Mouse (Mus musculus): ENCODE measurements at regions not wholly inside any gene's neighbourhood (a gene's known extent, or its start where the extent isn't known, plus 50 kb on each side); places are given as distances from the start of the nearest gene placed in this dataset.
A peak's percentile ranks its signal among the peaks of the same experiment; 100 is the strongest.

- WGBS (ENCODE audit: insufficient replicate concordance), result 42% methylated on average over 1 of the region's 1 CpGs
- Histone ChIP-seq H3K36me3 (ENCODE audit: control insufficient read depth, insufficient read depth) (no peaks in the 10 kb centered on the region), H3K4me1 (ENCODE audit: control insufficient read depth, low read depth, low read length) (peaks cover 3% of the 10 kb centered on the region), H3K9ac (ENCODE audit: low read depth, low read length) (no peak overlapping the region), H3K27ac (ENCODE audit: low read length) (no peak overlapping the region), H3K27me3 (ENCODE audit: control insufficient read depth, insufficient read depth, low read depth, low read length) (no peaks in the 10 kb centered on the region), H3K9me3 (replicated peaks; ENCODE audit: control insufficient read depth, low read length) (no peaks in the 10 kb centered on the region), H3K4me2 (ENCODE audit: low read depth, low read length) (no peak overlapping the region), H3K4me3 (ENCODE audit: low read depth, low read length) (no peak overlapping the region)
- peak; percentile 55 for ATAC-seq (ENCODE audit: low read depth)
These were observed 118.1 kb downstream of the Ets2 start for GRCm38 (mm10) chr16:95820013-95820412.

- Histone ChIP-seq H3K4me1 (ENCODE audit: control insufficient read depth, low read depth, low read length) (no peaks in the 10 kb centered on the region), H3K27ac (ENCODE audit: low read length) (no peak overlapping the region), H3K4me3 (ENCODE audit: low read depth, low read length) (no peak overlapping the region), H3K36me3 (ENCODE audit: control insufficient read depth, insufficient read depth) (no peaks in the 10 kb centered on the region), H3K9me3 (replicated peaks; ENCODE audit: control insufficient read depth, low read length) (no peaks in the 10 kb centered on the region), H3K27me3 (ENCODE audit: control insufficient read depth, insufficient read depth, low read depth, low read length) (no peaks in the 10 kb centered on the region), H3K9ac (ENCODE audit: low read depth, low read length) (no peak overlapping the region), H3K4me2 (ENCODE audit: low read depth, low read length) (no peak overlapping the region)
- 84% methylated on average over 13 of the region's 13 CpGs for WGBS (ENCODE audit: insufficient replicate concordance)
- ATAC-seq (ENCODE audit: low read depth), result no peak
These were observed 114.1 kb downstream of the Ets2 start for GRCm38 (mm10) chr16:95815966-95816365.

- Histone ChIP-seq H3K9me3 (replicated peaks; ENCODE audit: control insufficient read depth, low read length) (no peaks in the 10 kb centered on the region), H3K4me3 (ENCODE audit: low read depth, low read length) (no peak overlapping the region), H3K4me2 (ENCODE audit: low read depth, low read length) (no peak overlapping the region), H3K36me3 (ENCODE audit: control insufficient read depth, insufficient read depth) (no peaks in the 10 kb centered on the region), H3K4me1 (ENCODE audit: control insufficient read depth, low read depth, low read length) (no peaks in the 10 kb centered on the region), H3K27me3 (ENCODE audit: control insufficient read depth, insufficient read depth, low read depth, low read length) (no peaks in the 10 kb centered on the region), H3K9ac (ENCODE audit: low read depth, low read length) (no peak overlapping the region), H3K27ac (ENCODE audit: low read length) (no peak overlapping the region)
- no peak for ATAC-seq (ENCODE audit: low read depth)
- 60% methylated on average over 6 of the region's 6 CpGs for WGBS (ENCODE audit: insufficient replicate concordance)
These were observed 113.4 kb downstream of the Ets2 start for GRCm38 (mm10) chr16:95815206-95815731.

- ATAC-seq (ENCODE audit: low read depth), result no peak
- H3K4me1 ChIP-seq (ENCODE audit: control insufficient read depth, low read depth, low read length), result no peaks in the 10 kb centered on the region
These were observed 112.7 kb downstream of the Ets2 start for GRCm38 (mm10) chr16:95814513-95815118.

GRCm38 (mm10) chr16:95811092-95811491, 109.2 kb downstream of the Ets2 start:
- no peak overlapping the region for H3K4me3 ChIP-seq (ENCODE audit: low read depth, low read length)
- ATAC-seq (ENCODE audit: low read depth), result no peak

More at GRCm38 (mm10) chr16:95814513-95815118, 112.7 kb downstream of the Ets2 start:
- no peak overlapping the region for H3K4me2 ChIP-seq (ENCODE audit: low read depth, low read length)
- no peak overlapping the region for H3K4me3 ChIP-seq (ENCODE audit: low read depth, low read length)
- no peak overlapping the region for H3K9ac ChIP-seq (ENCODE audit: low read depth, low read length)
- no peaks in the 10 kb centered on the region for H3K9me3 ChIP-seq (replicated peaks; ENCODE audit: control insufficient read depth, low read length)
- H3K27ac ChIP-seq (ENCODE audit: low read length), result no peak overlapping the region
- WGBS (ENCODE audit: insufficient replicate concordance), result 54% methylated on average over 9 of the region's 9 CpGs
- no peaks in the 10 kb centered on the region for H3K36me3 ChIP-seq (ENCODE audit: control insufficient read depth, insufficient read depth)
- H3K27me3 ChIP-seq (ENCODE audit: control insufficient read depth, insufficient read depth, low read depth, low read length), result no peaks in the 10 kb centered on the region

GRCm38 (mm10) chr16:95809127-95809876, 107.4 kb downstream of the Ets2 start:
- WGBS (ENCODE audit: insufficient replicate concordance), result 72% methylated on average over 21 of the region's 21 CpGs
- H3K4me2 ChIP-seq (ENCODE audit: low read depth, low read length), result no peak overlapping the region
- no peak overlapping the region for H3K4me3 ChIP-seq (ENCODE audit: low read depth, low read length)
- no peaks in the 10 kb centered on the region for H3K27me3 ChIP-seq (ENCODE audit: control insufficient read depth, insufficient read depth, low read depth, low read length)
- ATAC-seq (ENCODE audit: low read depth), result no peak
- no peak overlapping the region for H3K9ac ChIP-seq (ENCODE audit: low read depth, low read length)
- H3K4me1 ChIP-seq (ENCODE audit: control insufficient read depth, low read depth, low read length), result no peaks in the 10 kb centered on the region
- H3K27ac ChIP-seq (ENCODE audit: low read length), result no peak overlapping the region
- H3K36me3 ChIP-seq (ENCODE audit: control insufficient read depth, insufficient read depth), result no peaks in the 10 kb centered on the region
- H3K9me3 ChIP-seq (replicated peaks; ENCODE audit: control insufficient read depth, low read length), result no peaks in the 10 kb centered on the region

More at GRCm38 (mm10) chr16:95811092-95811491, 109.2 kb downstream of the Ets2 start:
- no peak overlapping the region for H3K9ac ChIP-seq (ENCODE audit: low read depth, low read length)
- WGBS (ENCODE audit: insufficient replicate concordance), result 54% methylated on average over 6 of the region's 6 CpGs
- H3K4me2 ChIP-seq (ENCODE audit: low read depth, low read length), result no peak overlapping the region
- no peaks in the 10 kb centered on the region for H3K4me1 ChIP-seq (ENCODE audit: control insufficient read depth, low read depth, low read length)
- no peaks in the 10 kb centered on the region for H3K27me3 ChIP-seq (ENCODE audit: control insufficient read depth, insufficient read depth, low read depth, low read length)
- H3K27ac ChIP-seq (ENCODE audit: low read length), result no peak overlapping the region
- no peaks in the 10 kb centered on the region for H3K36me3 ChIP-seq (ENCODE audit: control insufficient read depth, insufficient read depth)
- H3K9me3 ChIP-seq (replicated peaks; ENCODE audit: control insufficient read depth, low read length), result no peaks in the 10 kb centered on the region

- WGBS (ENCODE audit: insufficient replicate concordance), result 63% methylated on average over 5 of the region's 5 CpGs
- no peak for ATAC-seq (ENCODE audit: low read depth)
- Histone ChIP-seq H3K9ac (ENCODE audit: low read depth, low read length) (no peak overlapping the region), H3K27ac (ENCODE audit: low read length) (no peak overlapping the region), H3K27me3 (ENCODE audit: control insufficient read depth, insufficient read depth, low read depth, low read length) (no peaks in the 10 kb centered on the region), H3K4me2 (ENCODE audit: low read depth, low read length) (no peak overlapping the region), H3K36me3 (ENCODE audit: control insufficient read depth, insufficient read depth) (no peaks in the 10 kb centered on the region), H3K4me1 (ENCODE audit: control insufficient read depth, low read depth, low read length) (no peaks in the 10 kb centered on the region), H3K9me3 (replicated peaks; ENCODE audit: control insufficient read depth, low read length) (no peaks in the 10 kb centered on the region), H3K4me3 (ENCODE audit: low read depth, low read length) (no peak overlapping the region)
These were observed 104.6 kb downstream of the Ets2 start for GRCm38 (mm10) chr16:95806510-95806909.

GRCm38 (mm10) chr16:95804199-95804598, 102.3 kb downstream of the Ets2 start:
- Histone ChIP-seq H3K4me1 (ENCODE audit: control insufficient read depth, low read depth, low read length) (no peaks in the 10 kb centered on the region), H3K9me3 (replicated peaks; ENCODE audit: control insufficient read depth, low read length) (no peaks in the 10 kb centered on the region), H3K4me3 (ENCODE audit: low read depth, low read length) (no peak overlapping the region), H3K9ac (ENCODE audit: low read depth, low read length) (no peak overlapping the region), H3K27ac (ENCODE audit: low read length) (no peak overlapping the region), H3K4me2 (ENCODE audit: low read depth, low read length) (no peak overlapping the region), H3K36me3 (ENCODE audit: control insufficient read depth, insufficient read depth) (no peaks in the 10 kb centered on the region), H3K27me3 (ENCODE audit: control insufficient read depth, insufficient read depth, low read depth, low read length) (no peaks in the 10 kb centered on the region)
- 10% methylated on average over 1 of the region's 1 CpGs for WGBS (ENCODE audit: insufficient replicate concordance)
- ATAC-seq (ENCODE audit: low read depth), result no peak

GRCm38 (mm10) chr16:95802641-95803040, 100.8 kb downstream of the Ets2 start:
- ATAC-seq (ENCODE audit: low read depth), result no peak
- no peaks in the 10 kb centered on the region for H3K27me3 ChIP-seq (ENCODE audit: control insufficient read depth, insufficient read depth, low read depth, low read length)
- H3K9me3 ChIP-seq (replicated peaks; ENCODE audit: control insufficient read depth, low read length), result no peaks in the 10 kb centered on the region
- no peaks in the 10 kb centered on the region for H3K36me3 ChIP-seq (ENCODE audit: control insufficient read depth, insufficient read depth)
- no peaks in the 10 kb centered on the region for H3K4me1 ChIP-seq (ENCODE audit: control insufficient read depth, low read depth, low read length)
- no peak overlapping the region for H3K9ac ChIP-seq (ENCODE audit: low read depth, low read length)
- H3K4me2 ChIP-seq (ENCODE audit: low read depth, low read length), result no peak overlapping the region
- no peak overlapping the region for H3K4me3 ChIP-seq (ENCODE audit: low read depth, low read length)
- no peak overlapping the region for H3K27ac ChIP-seq (ENCODE audit: low read length)

All from liver, embryonic 16.5 days (tissue).